Mouse (Mus musculus): ENCODE results near the gene Pbld1. TPM values are rescaled to one million over a fixed set of nuclear protein-coding genes. Genes with fewer than 3 reads are reported as not detected.

Gene Pbld1
- polyA plus RNA-seq, 1 experiment from 2014 or later: 10.6 TPM

- Histone ChIP-seq H3K27ac (ENCODE audit: low read length) (no peak overlapping the region), H3K4me1 (ENCODE audit: insufficient read depth, low read length) (no peaks in the 10 kb centered on the region), H3K9ac (replicated peaks; ENCODE audit: low read length) (no peak overlapping the region), H3K4me2 (replicated peaks; ENCODE audit: low read depth, low read length) (no peak overlapping the region), H3K27me3 (ENCODE audit: insufficient read depth, low read length) (no peaks in the 10 kb centered on the region), H3K9me3 (ENCODE audit: low read length) (no peaks in the 10 kb centered on the region), H3K4me3 (ENCODE audit: low read length) (no peak overlapping the region), H3K36me3 (ENCODE audit: insufficient read depth, low read length) (no peaks in the 10 kb centered on the region)
- ATAC-seq (ENCODE audit: low FRiP score, low TSS enrichment): no peak
- WGBS: 92% methylated on average over 10 of the region's 10 CpGs
Measured at GRCm38 (mm10) chr10:63124016-63124415, 64.1 kb downstream of the Pbld1 start.

- Histone ChIP-seq H3K27ac (ENCODE audit: low read length) (no peak overlapping the region), H3K4me3 (ENCODE audit: low read length) (no peak overlapping the region), H3K36me3 (ENCODE audit: insufficient read depth, low read length) (no peaks in the 10 kb centered on the region), H3K4me2 (replicated peaks; ENCODE audit: low read depth, low read length) (no peak overlapping the region), H3K27me3 (ENCODE audit: insufficient read depth, low read length) (no peaks in the 10 kb centered on the region), H3K9ac (replicated peaks; ENCODE audit: low read length) (no peak overlapping the region), H3K4me1 (ENCODE audit: insufficient read depth, low read length) (no peaks in the 10 kb centered on the region), H3K9me3 (ENCODE audit: low read length) (no peaks in the 10 kb centered on the region)
- WGBS: 41% methylated on average over 11 of the region's 11 CpGs
- ATAC-seq (ENCODE audit: low FRiP score, low TSS enrichment): no peak
Measured at GRCm38 (mm10) chr10:63125343-63125742, 65.4 kb downstream of the Pbld1 start.

- Histone ChIP-seq H3K27ac (ENCODE audit: low read length) (no peak overlapping the region), H3K4me3 (ENCODE audit: low read length) (no peak overlapping the region), H3K9me3 (ENCODE audit: low read length) (no peaks in the 10 kb centered on the region), H3K9ac (replicated peaks; ENCODE audit: low read length) (no peak overlapping the region), H3K36me3 (ENCODE audit: insufficient read depth, low read length) (no peaks in the 10 kb centered on the region), H3K27me3 (ENCODE audit: insufficient read depth, low read length) (no peaks in the 10 kb centered on the region), H3K4me1 (ENCODE audit: insufficient read depth, low read length) (no peaks in the 10 kb centered on the region), H3K4me2 (replicated peaks; ENCODE audit: low read depth, low read length) (no peak overlapping the region)
- 85% methylated on average over 4 of the region's 4 CpGs for WGBS
- ATAC-seq (ENCODE audit: low FRiP score, low TSS enrichment): no peak
Measured at GRCm38 (mm10) chr10:63126116-63126515, 66.2 kb downstream of the Pbld1 start.

- no peak overlapping the region for H3K27ac ChIP-seq (ENCODE audit: low read length)
- H3K4me3 ChIP-seq (ENCODE audit: low read length): no peak overlapping the region
- 94% methylated on average over 6 of the region's 6 CpGs for WGBS
- no peaks in the 10 kb centered on the region for H3K9me3 ChIP-seq (ENCODE audit: low read length)
- H3K4me2 ChIP-seq (replicated peaks; ENCODE audit: low read depth, low read length): no peak overlapping the region
- no peaks in the 10 kb centered on the region for H3K4me1 ChIP-seq (ENCODE audit: insufficient read depth, low read length)
- H3K9ac ChIP-seq (replicated peaks; ENCODE audit: low read length): no peak overlapping the region
- no peaks in the 10 kb centered on the region for H3K27me3 ChIP-seq (ENCODE audit: insufficient read depth, low read length)
- no peaks in the 10 kb centered on the region for H3K36me3 ChIP-seq (ENCODE audit: insufficient read depth, low read length)
- no peak for ATAC-seq (ENCODE audit: low FRiP score, low TSS enrichment)
Measured at GRCm38 (mm10) chr10:63127156-63127555, 67.2 kb downstream of the Pbld1 start.

Other genes starting within 250 kb of the Pbld1 start
- gene Tet1, start 151.2 kb upstream of the Pbld1 start, polyA plus RNA-seq (2015; fragmentation: Nextera tagmentation; extraction: Ambion mirVana): 23.4 and 28.4 TPM in 2 replicates
- gene Slc25a16, start 139.5 kb upstream of the Pbld1 start, polyA plus RNA-seq (2015; fragmentation: Nextera tagmentation; extraction: Ambion mirVana): 19.0 and 19.4 TPM in 2 replicates
- gene Dna2, start 113.1 kb upstream of the Pbld1 start, polyA plus RNA-seq (2015; fragmentation: Nextera tagmentation; extraction: Ambion mirVana): 16.6 and 19.7 TPM in 2 replicates
- gene Rufy2, start 79.9 kb upstream of the Pbld1 start, polyA plus RNA-seq (2015; fragmentation: Nextera tagmentation; extraction: Ambion mirVana): 22.7 and 23.0 TPM in 2 replicates
- 116 and 138 TPM in 2 replicates for gene Hnrnph3, start 35.9 kb upstream of the Pbld1 start, polyA plus RNA-seq (2015; fragmentation: Nextera tagmentation; extraction: Ambion mirVana)
- gene Pbld2, start 35.8 kb upstream of the Pbld1 start, polyA plus RNA-seq (2015; fragmentation: Nextera tagmentation; extraction: Ambion mirVana): 5.0 and 6.1 TPM in 2 replicates
- gene Atoh7, start 39.5 kb downstream of the Pbld1 start, polyA plus RNA-seq (2015; fragmentation: Nextera tagmentation; extraction: Ambion mirVana): not detected in 2 replicates
- 0.10 and 0.18 TPM in 2 replicates for gene Mypn, start 143.8 kb downstream of the Pbld1 start, polyA plus RNA-seq (2015; fragmentation: Nextera tagmentation; extraction: Ambion mirVana)
- 39.7 and 43.0 TPM in 2 replicates for gene Herc4, start 183.6 kb downstream of the Pbld1 start, polyA plus RNA-seq (2015; fragmentation: Nextera tagmentation; extraction: Ambion mirVana)